18 mouse cellular contexts compared by ENCODE assay signal in the genomic region with DNA sequence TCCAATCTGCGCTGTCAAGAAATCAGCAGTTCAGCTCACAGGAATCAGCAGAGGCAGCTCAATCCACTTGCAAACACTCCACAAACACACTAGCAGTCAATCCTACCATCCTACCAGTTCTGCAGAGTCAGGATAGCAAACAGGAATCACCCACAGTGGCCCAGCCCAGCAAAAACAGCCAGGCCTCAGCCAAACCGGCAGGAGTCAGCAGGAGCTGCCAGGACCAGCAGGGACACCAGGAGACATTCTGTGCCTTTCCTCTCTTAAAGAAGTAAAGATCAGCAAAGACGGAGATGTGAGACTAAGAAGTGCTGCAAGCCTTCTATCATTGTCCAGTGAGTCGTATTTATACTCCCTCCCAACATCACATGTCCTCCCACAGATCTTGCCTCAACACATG.
A peak's percentile ranks its signal among the peaks of the same experiment; 100 is the strongest.
DNase-seq lines count a peak whose midpoint lies in the region; ATAC-seq and TF ChIP-seq lines count a peak whose summit lies in the region.
"Had no signal": no experiment of that assay in that cellular context is flagged by ENCODE, and none has a peak within 500 bp of the region (broad histone marks: within the 10 kb centered on the region; RNA-seq: fewer than 3 reads in every experiment).

No protein-coding gene starts in this region.

- WGBS in midbrain, postnatal 0 days: 42% methylated on average over 4 of the region's 4 CpGs
- WGBS in midbrain, embryonic 13.5 days: 43% methylated on average over 4 of the region's 4 CpGs
- WGBS in kidney, embryonic 16.5 days: 42% methylated on average over 4 of the region's 4 CpGs
- WGBS in neural tube, embryonic 15.5 days: 54% methylated on average over 4 of the region's 4 CpGs

- no peak for ATAC-seq in midbrain, postnatal 0 days (ENCODE audit: low FRiP score)
- no peak for ATAC-seq in midbrain, embryonic 13.5 days
- no peak for ATAC-seq in kidney, embryonic 16.5 days (ENCODE audit: low FRiP score, low TSS enrichment)
- ATAC-seq in neural tube, embryonic 15.5 days (ENCODE audit: low FRiP score): no peak
- ATAC-seq: inflammation-experienced regulatory T-cells, adult 6 months had no signal

- H3K9me3 ChIP-seq in midbrain, postnatal 0 days (ENCODE audit: low read length): no peaks in the 10 kb centered on the region
- H3K9me3 ChIP-seq in midbrain, embryonic 13.5 days: no peaks in the 10 kb centered on the region
- no peaks in the 10 kb centered on the region for H3K9me3 ChIP-seq in kidney, embryonic 16.5 days (ENCODE audit: low read length)
- H3K9me3 ChIP-seq in neural tube, embryonic 15.5 days (replicated peaks): no peaks in the 10 kb centered on the region
- H3K9me3 ChIP-seq: embryonic facial prominence, embryonic 13.5 days; forebrain, embryonic 12.5 days; stomach, embryonic 15.5 days had no signal

- no peaks in the 10 kb centered on the region for H3K4me1 ChIP-seq in midbrain, postnatal 0 days (ENCODE audit: insufficient read depth, low read length)
- H3K4me1 ChIP-seq in midbrain, embryonic 13.5 days (replicated peaks): peaks cover 21% of the 10 kb centered on the region
- 0 out of 2 replicates have a peak, but pooled peaks cover 3% of the 10 kb centered on the region for H3K4me1 ChIP-seq in kidney, embryonic 16.5 days (ENCODE audit: insufficient read depth, low read length)
- peaks cover 31% of the 10 kb centered on the region for H3K4me1 ChIP-seq in neural tube, embryonic 15.5 days
- H3K4me1 ChIP-seq: megakaryocyte, embryonic 14.5 days had no signal

- H3K9ac ChIP-seq in midbrain, postnatal 0 days (replicated peaks; ENCODE audit: low read length, poor library complexity, severe bottlenecking): no peak overlapping the region
- H3K9ac ChIP-seq in midbrain, embryonic 13.5 days (replicated peaks): no peak overlapping the region
- no peak overlapping the region for H3K9ac ChIP-seq in kidney, embryonic 16.5 days (replicated peaks; ENCODE audit: low read length)
- H3K9ac ChIP-seq in neural tube, embryonic 15.5 days (replicated peaks): no peak overlapping the region
- H3K9ac ChIP-seq: embryonic facial prominence, embryonic 13.5 days; forebrain, embryonic 12.5 days; stomach, embryonic 15.5 days had no signal

- H3K27me3 ChIP-seq in midbrain, postnatal 0 days (ENCODE audit: insufficient read depth, low read length): no peaks in the 10 kb centered on the region
- no peaks in the 10 kb centered on the region for H3K27me3 ChIP-seq in midbrain, embryonic 13.5 days
- no peaks in the 10 kb centered on the region for H3K27me3 ChIP-seq in kidney, embryonic 16.5 days (ENCODE audit: insufficient read depth, low read length)
- no peaks in the 10 kb centered on the region for H3K27me3 ChIP-seq in neural tube, embryonic 15.5 days (replicated peaks)
- H3K27me3 ChIP-seq: CH12.LX; embryonic facial prominence, embryonic 13.5 days; forebrain, embryonic 12.5 days; megakaryocyte, embryonic 14.5 days; stomach, embryonic 15.5 days had no signal

- no peak for DNase-seq in layer of hippocampus, adult 2 months (ENCODE audit: low spot score in 2 of 2)
- DNase-seq in layer of hippocampus, adult 8-10 months (ENCODE audit: low spot score in 2 of 2): no peak
- DNase-seq in midbrain, postnatal 0 days (ENCODE audit: low spot score): peak; percentile 7
- DNase-seq in cerebellum, adult 9-11 months: peak; percentile 84
- DNase-seq: heart, postnatal 14 days; right cerebral cortex, postnatal 4 days; thymus, postnatal 4 days had no signal

- no peak overlapping the region for H3K4me3 ChIP-seq in layer of hippocampus, adult 2 months
- H3K4me3 ChIP-seq in midbrain, postnatal 0 days (ENCODE audit: low read depth, low read length): no peak overlapping the region
- H3K4me3 ChIP-seq in midbrain, embryonic 13.5 days (replicated peaks): no peak overlapping the region
- H3K4me3 ChIP-seq in kidney, embryonic 16.5 days (ENCODE audit: low read length): no peak overlapping the region
- H3K4me3 ChIP-seq in neural tube, embryonic 15.5 days (replicated peaks): no peak overlapping the region
- H3K4me3 ChIP-seq: embryonic facial prominence, embryonic 13.5 days; forebrain, embryonic 12.5 days; megakaryocyte, embryonic 14.5 days; myocyte; stomach, embryonic 15.5 days had no signal

- TF ChIP-seq CTCF in layer of hippocampus, adult 2 months (conservative IDR thresholded peaks at IDR 0.05): no peak
- no peak for TF ChIP-seq CTCF in midbrain, postnatal 0 days (IDR thresholded peaks at IDR 0.05)

- no peaks in the 10 kb centered on the region for H3K36me3 ChIP-seq in midbrain, postnatal 0 days (ENCODE audit: insufficient read depth, low read length)
- H3K36me3 ChIP-seq in midbrain, embryonic 13.5 days: no peaks in the 10 kb centered on the region
- H3K36me3 ChIP-seq in kidney, embryonic 16.5 days (ENCODE audit: insufficient read depth, low read length): no peaks in the 10 kb centered on the region
- H3K36me3 ChIP-seq in neural tube, embryonic 15.5 days: no peaks in the 10 kb centered on the region
- H3K36me3 ChIP-seq: embryonic facial prominence, embryonic 13.5 days; forebrain, embryonic 12.5 days; stomach, embryonic 15.5 days had no signal

- 0 out of 2 replicates have a peak overlapping the region, but pooled peaks have one; percentile 20 for H3K27ac ChIP-seq in layer of hippocampus, adult 2 months
- H3K27ac ChIP-seq in midbrain, postnatal 0 days (ENCODE audit: low read depth, low read length): no peak overlapping the region
- no peak overlapping the region for H3K27ac ChIP-seq in midbrain, embryonic 13.5 days
- no peak overlapping the region for H3K27ac ChIP-seq in kidney, embryonic 16.5 days (ENCODE audit: low read length)
- no peak overlapping the region for H3K27ac ChIP-seq in neural tube, embryonic 15.5 days (replicated peaks)
- H3K27ac ChIP-seq: embryonic facial prominence, embryonic 13.5 days; forebrain, embryonic 12.5 days; kidney, postnatal 0 days; stomach, embryonic 15.5 days had no signal

- H3K4me2 ChIP-seq in midbrain, postnatal 0 days (ENCODE audit: low read depth, low read length, poor library complexity, severe bottlenecking): no peak overlapping the region
- no peak overlapping the region for H3K4me2 ChIP-seq in midbrain, embryonic 13.5 days (replicated peaks)
- H3K4me2 ChIP-seq in kidney, embryonic 16.5 days (replicated peaks; ENCODE audit: low read depth, low read length): no peak overlapping the region
- no peak overlapping the region for H3K4me2 ChIP-seq in neural tube, embryonic 15.5 days
- H3K4me2 ChIP-seq: embryonic facial prominence, embryonic 13.5 days; forebrain, embryonic 12.5 days; stomach, embryonic 15.5 days had no signal

Comparison
In these comparisons a context has a peak if more than half of its experiments do, and no peak if none do; other contexts are left out.
1. DNase-seq: peak in midbrain, postnatal 0 days (single experiment) and cerebellum, adult 9-11 months (single experiment); none in layer of hippocampus, adult 2 months (0 of 2) and layer of hippocampus, adult 8-10 months (0 of 2).